Mouse (Mus musculus): Measurements from ENCODE around the gene Stag3. TPM values are rescaled to one million over a fixed set of nuclear protein-coding genes. Genes with fewer than 3 reads are reported as not detected.

Stag3 gene
- total RNA-seq, 2 experiments from 2014 or later = 20.2 to 22.2 TPM

- ATAC-seq (replicated peaks; ENCODE audit: poor library complexity) = no peak
Measured at GRCm38 (mm10) chr5:138267114-138267513, 12.9 kb upstream of the Stag3 start.

GRCm38 (mm10) chr5:138268980-138269379, 11.1 kb upstream of the Stag3 start:
- ATAC-seq (replicated peaks; ENCODE audit: poor library complexity) = no peak

GRCm38 (mm10) chr5:138271232-138271631, 8.8 kb upstream of the Stag3 start:
- ATAC-seq (replicated peaks; ENCODE audit: poor library complexity) = no peak

GRCm38 (mm10) chr5:138272409-138272923, 7.6 kb upstream of the Stag3 start, which contains the start of gene Gal3st4:
Gal3st4 (minus strand) TSS chr5:138272840.
- ATAC-seq (replicated peaks; ENCODE audit: poor library complexity) = no peak

- ATAC-seq (replicated peaks; ENCODE audit: poor library complexity) = no peak
Measured at GRCm38 (mm10) chr5:138274186-138274585, 5.9 kb upstream of the Stag3 start.

- ATAC-seq (replicated peaks; ENCODE audit: poor library complexity) = no peak
Measured at GRCm38 (mm10) chr5:138275216-138276050, 4.6 kb upstream of the Stag3 start.

- ATAC-seq (replicated peaks; ENCODE audit: poor library complexity) = no peak
Measured at GRCm38 (mm10) chr5:138277994-138278393, 2.0 kb upstream of the Stag3 start.

- ATAC-seq (replicated peaks; ENCODE audit: poor library complexity) = no peak
Measured at GRCm38 (mm10) chr5:138280425-138280768, 357 bp downstream of the Stag3 start.

- ATAC-seq (replicated peaks; ENCODE audit: poor library complexity) = no peak
Measured at GRCm38 (mm10) chr5:138280829-138281228, 789 bp downstream of the Stag3 start.

GRCm38 (mm10) chr5:138281798-138282197, 1.8 kb downstream of the Stag3 start:
- no peak for ATAC-seq (replicated peaks; ENCODE audit: poor library complexity)

- no peak for ATAC-seq (replicated peaks; ENCODE audit: poor library complexity)
Measured at GRCm38 (mm10) chr5:138283540-138283939, 3.5 kb downstream of the Stag3 start.

- ATAC-seq (replicated peaks; ENCODE audit: poor library complexity) = peak; percentile 64; the same call in 1 of the 2 replicates
Measured at GRCm38 (mm10) chr5:138287861-138288260, 7.8 kb downstream of the Stag3 start.

- no peak for ATAC-seq (replicated peaks; ENCODE audit: poor library complexity)
Measured at GRCm38 (mm10) chr5:138291638-138292037, 11.6 kb downstream of the Stag3 start.

- no peak for ATAC-seq (replicated peaks; ENCODE audit: poor library complexity)
Measured at GRCm38 (mm10) chr5:138294158-138294557, 14.1 kb downstream of the Stag3 start.

GRCm38 (mm10) chr5:138299613-138300012, 19.6 kb downstream of the Stag3 start:
- ATAC-seq (replicated peaks; ENCODE audit: poor library complexity) = no peak

- ATAC-seq (replicated peaks; ENCODE audit: poor library complexity) = no peak
Measured at GRCm38 (mm10) chr5:138312795-138313194, 32.8 kb downstream of the Stag3 start.

GRCm38 (mm10) chr5:138341661-138342060, 61.6 kb downstream of the Stag3 start, which contains the start of gene Pvrig:
Pvrig (plus strand) TSS chr5:138341961.
- ATAC-seq (replicated peaks; ENCODE audit: poor library complexity) = no peak

- ATAC-seq (replicated peaks; ENCODE audit: poor library complexity) = no peak
Measured at GRCm38 (mm10) chr5:138343216-138343615, 63.2 kb downstream of the Stag3 start.

All from megakaryocyte progenitor cell, adult 5-6 weeks (primary cell).